Mouse (Mus musculus) right cerebral cortex, postnatal 14 days (tissue): ENCODE measurements at regions not wholly inside any gene's neighbourhood (a gene's known extent, or its start where the extent isn't known, plus 50 kb on each side); places are given as distances from the start of the nearest gene placed in this dataset.

ENCODE experiments used
- DNase-seq: peaks from one replicate; pipeline ENCODE4 v3.0.0; 2022

DNA sequence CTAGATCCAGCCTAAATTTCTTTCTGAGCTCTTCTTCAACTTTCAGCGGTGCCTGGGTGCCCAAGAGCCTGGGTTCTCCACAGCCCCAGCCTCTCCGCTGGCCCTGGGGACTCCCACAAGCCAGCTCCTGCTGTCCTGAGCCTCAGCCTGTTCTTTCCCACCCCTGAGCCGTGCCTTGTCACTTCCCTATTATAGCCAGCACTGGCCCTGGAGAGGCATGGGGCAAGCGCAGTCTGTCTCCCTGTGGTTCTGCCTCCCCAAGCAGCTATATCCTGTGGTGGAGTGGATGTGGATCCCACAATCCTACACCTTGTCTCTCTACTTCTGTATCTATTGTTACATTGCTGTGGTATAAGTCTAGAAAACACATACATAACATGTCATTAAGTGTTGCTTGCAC is 128.6 kb upstream of the Hgf start:
- no peak for DNase-seq

GRCm38 (mm10) chr5:16425302-16425701 is 128.0 kb upstream of the Hgf start:
- no peak for DNase-seq

DNA sequence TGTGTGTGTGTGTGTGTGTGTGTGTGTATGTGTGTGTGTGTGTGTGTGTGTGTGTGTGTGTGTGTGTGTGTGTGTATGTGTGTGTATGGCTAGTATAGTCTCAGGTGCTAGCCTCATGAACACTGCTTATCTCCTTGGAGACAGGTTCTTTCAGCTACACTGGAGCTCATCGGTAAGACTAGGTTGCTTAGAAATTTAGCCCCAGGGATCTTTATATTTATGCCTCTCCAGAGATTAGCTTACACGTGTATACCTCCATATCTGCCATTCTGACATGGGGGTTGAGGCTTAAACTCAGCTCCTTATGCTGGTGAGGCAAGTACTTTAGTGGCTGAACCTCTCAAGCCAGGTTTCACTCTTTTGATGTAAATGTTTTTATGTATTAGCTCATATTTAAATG is 127.0 kb upstream of the Hgf start:
- DNase-seq: no peak

- DNase-seq: no peak
These were observed 118.7 kb upstream of the Hgf start for GRCm38 (mm10) chr5:16434586-16434985.

DNA sequence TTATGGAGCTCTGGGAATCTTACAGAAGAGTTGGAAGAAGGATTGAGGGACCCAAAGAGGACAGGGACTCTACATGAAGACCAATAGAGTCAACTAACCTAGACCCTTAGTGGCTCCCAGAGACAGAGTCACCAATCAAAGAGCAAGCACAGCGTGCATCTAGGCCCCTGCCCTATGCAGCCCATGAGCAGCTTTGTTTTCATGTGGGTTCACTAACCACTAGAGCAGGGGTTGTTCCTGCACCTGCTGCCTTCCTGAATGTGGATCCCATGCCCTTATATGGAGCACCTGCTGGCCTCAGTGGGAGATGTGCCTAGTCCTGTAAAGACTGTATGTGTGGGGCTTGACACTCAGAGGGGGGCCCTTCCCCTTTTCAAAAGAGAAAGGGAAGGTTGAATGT is 108.2 kb upstream of the Hgf start:
- no peak for DNase-seq

GRCm38 (mm10) chr5:16446977-16447376 is 106.3 kb upstream of the Hgf start:
- no peak for DNase-seq

DNA sequence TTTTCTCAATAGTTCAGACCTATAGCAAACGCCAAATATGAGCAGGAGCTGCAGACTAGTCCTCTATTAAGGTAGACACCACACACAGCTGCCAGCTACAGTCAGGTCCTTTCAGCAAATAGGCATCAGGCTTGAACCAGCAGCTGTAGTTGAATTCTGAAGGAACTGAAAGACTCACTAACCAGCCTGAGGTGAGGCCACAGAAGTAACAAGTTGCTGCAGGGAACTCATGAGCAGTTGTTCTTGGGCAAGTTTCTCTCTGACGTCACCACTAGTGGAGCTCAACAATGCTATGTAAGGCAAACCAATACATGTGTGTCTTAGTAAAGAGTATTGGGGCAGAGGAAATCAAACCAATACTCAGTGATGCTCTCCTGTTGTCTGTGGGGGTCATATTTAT is 91.5 kb upstream of the Hgf start:
- DNase-seq: no peak

GRCm38 (mm10) chr5:16466266-16466665 is 87.0 kb upstream of the Hgf start:
- DNase-seq: no peak

DNA sequence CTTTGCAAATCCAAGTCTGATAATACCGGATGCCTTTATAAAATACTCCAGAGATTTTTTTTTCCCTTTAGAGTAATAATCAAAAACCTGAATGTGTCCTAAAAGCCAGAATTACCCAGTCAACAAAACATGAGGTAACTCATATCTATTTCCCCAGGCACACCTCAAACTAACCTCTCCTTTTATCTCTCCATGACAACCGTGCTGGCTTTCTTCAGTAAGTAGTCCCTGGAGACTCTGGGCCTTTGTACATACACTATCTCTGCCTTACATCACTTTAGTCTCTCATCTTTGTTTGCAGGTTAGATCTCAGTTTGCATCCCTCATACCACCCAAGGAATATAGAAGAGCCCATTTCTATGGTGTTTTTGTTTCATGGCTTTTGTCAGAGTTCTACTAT is 84.7 kb upstream of the Hgf start:
- no peak for DNase-seq

DNA sequence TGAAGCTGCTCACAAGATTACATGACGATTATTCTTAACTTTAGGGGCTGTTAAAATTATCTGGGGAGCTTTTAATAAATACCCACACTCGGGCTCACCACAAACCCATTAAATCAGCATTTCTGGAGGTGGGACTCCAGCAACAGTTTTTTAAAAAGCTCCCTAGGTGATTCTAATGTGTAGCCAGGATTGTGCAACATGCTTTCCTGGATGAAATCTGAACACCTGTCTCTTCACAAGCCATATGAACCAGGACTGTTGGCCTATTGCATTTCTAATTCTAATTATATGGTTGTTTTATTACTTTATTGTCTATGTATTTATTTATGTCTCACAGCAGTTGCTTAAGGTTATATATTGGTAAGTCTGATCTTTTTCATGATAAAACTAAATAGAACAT is 84.1 kb upstream of the Hgf start:
- no peak for DNase-seq

DNA sequence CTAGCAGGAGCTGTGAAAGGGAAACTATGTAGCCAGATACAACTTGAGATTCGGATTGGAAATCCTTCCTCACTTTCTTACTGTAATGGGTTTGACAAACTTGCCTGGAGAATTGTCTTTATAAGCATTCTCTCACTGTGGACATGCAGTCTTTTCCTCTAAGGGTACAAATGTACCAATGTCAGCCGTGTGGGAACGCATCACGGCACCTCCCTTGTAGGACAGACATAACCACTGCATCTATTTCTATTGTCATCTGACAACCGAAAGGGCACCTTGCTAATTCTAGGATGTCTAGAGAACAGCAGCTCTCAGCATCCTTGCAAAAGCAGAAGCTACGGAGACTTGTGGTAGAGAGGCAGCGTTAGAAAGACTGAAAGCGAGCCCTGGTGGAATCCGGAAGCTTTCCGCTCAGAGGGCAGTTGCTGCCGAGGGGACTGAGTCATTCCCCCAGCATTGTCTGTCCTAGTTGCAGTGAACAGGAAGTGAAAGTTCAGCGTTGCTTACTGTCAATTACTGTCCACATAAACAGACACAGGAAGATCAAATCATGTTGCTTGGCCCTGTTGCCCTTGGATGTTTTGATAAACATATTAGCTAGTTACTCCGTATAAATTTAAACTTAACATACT is 83.5 kb upstream of the Hgf start:
- peak; percentile 11 for DNase-seq

GRCm38 (mm10) chr5:16470366-16470982 is 82.8 kb upstream of the Hgf start:
- no peak for DNase-seq

DNA sequence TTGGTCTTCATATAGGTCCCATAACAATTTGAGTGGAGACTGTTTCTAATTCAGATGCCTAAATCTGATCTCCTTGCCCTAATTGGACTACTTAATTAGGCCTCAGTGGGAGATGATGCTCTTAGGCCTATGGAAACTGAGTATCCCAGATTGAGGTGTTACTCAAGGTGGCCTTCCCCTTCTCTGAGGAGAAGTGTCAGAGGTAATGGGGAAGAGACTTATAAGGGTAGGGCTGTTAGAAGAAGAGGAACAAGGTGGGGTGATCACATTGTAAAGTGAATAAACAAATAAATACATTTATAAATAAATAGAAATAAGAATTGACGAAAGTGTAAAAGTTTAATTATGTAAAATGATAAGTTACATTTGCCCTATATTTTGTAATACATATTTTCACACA is 65.3 kb upstream of the Hgf start:
- no peak for DNase-seq

DNA sequence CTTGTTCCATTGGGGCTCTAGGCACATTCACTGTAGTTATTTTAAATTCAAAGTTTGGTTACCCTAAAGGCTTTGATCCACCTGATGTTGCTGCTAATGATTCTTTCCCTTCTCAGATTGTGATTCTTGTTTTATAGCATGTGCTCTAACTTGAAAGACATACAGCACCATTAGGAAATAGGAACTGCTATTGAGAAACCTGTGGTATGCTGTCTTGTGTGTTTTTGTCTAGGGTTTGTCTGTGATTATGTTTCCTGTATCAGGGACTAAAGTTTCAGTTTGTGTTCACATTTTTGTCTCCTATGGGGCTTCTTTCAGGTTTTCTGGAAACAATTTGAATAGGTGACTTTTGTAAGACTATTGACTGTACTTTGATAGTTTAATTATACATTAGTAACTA is 63.5 kb upstream of the Hgf start:
- no peak for DNase-seq

GRCm38 (mm10) chr5:16499891-16500290 is 53.4 kb upstream of the Hgf start:
- DNase-seq: no peak
